Mouse (Mus musculus): ENCODE results near the gene Spint2. TPM values are rescaled to one million over a fixed set of nuclear protein-coding genes. Genes with fewer than 3 reads are reported as not detected.
A peak's percentile ranks its signal among the peaks of the same experiment; 100 is the strongest.
"Not testable (repeated sequence)": the region's sequence is repeated elsewhere in the genome, so short reads cannot be mapped to it uniquely, and the experiment has no call there.

The Spint2 gene
- polyA plus RNA-seq, 1 experiment from 2014 or later = 496 TPM

DNA sequence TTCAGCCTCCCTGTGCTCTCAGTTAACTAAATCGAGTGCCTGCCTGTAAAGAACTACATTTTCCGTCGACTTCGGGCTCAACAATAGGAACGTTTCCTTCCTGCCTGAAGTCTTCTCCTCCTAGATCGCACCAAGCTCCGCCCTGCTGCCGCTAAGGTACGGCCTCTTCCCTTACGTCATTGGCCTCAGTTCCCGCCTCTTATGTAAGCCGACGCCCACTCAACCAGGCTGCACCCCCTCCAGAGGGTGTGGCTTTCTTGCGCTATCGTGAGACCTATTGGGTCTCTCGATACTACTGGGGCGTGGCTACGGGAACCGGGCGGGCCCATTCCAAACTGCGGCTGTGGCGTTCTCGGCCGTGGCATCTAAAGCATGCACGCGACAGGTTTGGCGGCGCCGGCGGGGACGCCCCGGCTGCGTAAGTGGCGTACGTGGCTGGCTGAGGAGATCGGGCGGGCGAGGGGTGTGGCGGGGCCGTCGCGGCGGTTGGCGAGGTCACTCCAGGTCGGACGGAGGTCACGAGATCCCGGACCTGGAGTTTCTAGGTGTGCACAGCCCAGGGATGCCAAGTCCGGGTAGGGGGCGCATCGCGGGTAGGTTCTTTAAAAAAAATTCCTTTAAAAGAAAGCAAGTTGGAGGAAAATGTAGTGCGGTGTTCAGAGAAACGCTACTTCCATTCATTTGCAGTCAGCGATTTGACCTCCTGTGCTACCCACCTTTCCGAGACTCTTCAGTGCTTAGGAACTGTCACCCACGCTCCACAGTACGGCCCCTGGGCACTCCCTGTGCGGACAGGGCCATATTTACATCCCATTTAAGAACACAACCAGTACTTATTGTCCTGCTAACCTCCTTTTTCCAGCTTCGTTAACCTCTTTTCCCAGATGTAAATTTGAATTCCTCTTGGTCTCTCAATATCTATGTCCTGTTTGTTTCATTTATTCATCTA, 43.4 kb downstream of the Spint2 start, which contains the start of gene Yif1b:
TSS of gene Yif1b (plus strand) at position 311 of the 949 bp plus-strand sequence.
- H3K27me3 ChIP-seq (ENCODE audit: insufficient read depth, low read length) = no peaks in the 10 kb centered on the region
- H3K4me2 ChIP-seq (ENCODE audit: low read length) = peak within 1 kb of the TSS; percentile 68
- WGBS = under 1% methylated on average over 60 of the region's 60 CpGs

GRCm38 (mm10) chr7:29237596-29237995, 44.1 kb downstream of the Spint2 start:
- not testable (repeated sequence) for H3K9me3 ChIP-seq (replicated peaks; ENCODE audit: low read length); H3K4me1 ChIP-seq (replicated peaks; ENCODE audit: insufficient read depth, low read length); H3K27me3 ChIP-seq (ENCODE audit: insufficient read depth, low read length); H3K9ac ChIP-seq (ENCODE audit: low read depth, low read length); DNase-seq (ENCODE audit: low spot score); H3K36me3 ChIP-seq (ENCODE audit: insufficient read depth, low read length)
- 0 out of 2 replicates have a peak overlapping the region, but pooled peaks have one; percentile 10 for H3K4me3 ChIP-seq (replicated peaks; ENCODE audit: low read depth, low read length)
- ATAC-seq (replicated peaks; ENCODE audit: low FRiP score, low read depth) = peak; percentile 1; the same call in 1 of the 2 replicates
- 25% methylated on average over 6 of the region's 6 CpGs for WGBS
- H3K27ac ChIP-seq = peak overlapping the region; percentile 87
- peak overlapping the region; percentile 48 for H3K4me2 ChIP-seq (ENCODE audit: low read length)

More for the DNA sequence above, 43.4 kb downstream of the Spint2 start, which contains the start of gene Yif1b:
- peak; percentile 100 for DNase-seq (ENCODE audit: low spot score)
- H3K4me3 ChIP-seq (replicated peaks; ENCODE audit: low read depth, low read length) = peak within 1 kb of the TSS; percentile 56
- peak within 1 kb of the TSS; percentile 87 for H3K27ac ChIP-seq
- peak; percentile 97 for ATAC-seq (replicated peaks; ENCODE audit: low FRiP score, low read depth)
- no peaks in the 10 kb centered on the region for H3K9me3 ChIP-seq (replicated peaks; ENCODE audit: low read length)
- H3K4me1 ChIP-seq (replicated peaks; ENCODE audit: insufficient read depth, low read length) = no peaks in the 10 kb centered on the region
- 0 out of 2 replicates have a peak, but pooled peaks have one; percentile 24 for TF ChIP-seq CTCF (IDR thresholded peaks at IDR 0.05; ENCODE audit: low read depth)
- no peaks in the 10 kb centered on the region for H3K36me3 ChIP-seq (ENCODE audit: insufficient read depth, low read length)
- peak within 1 kb of the TSS; percentile 59 for H3K9ac ChIP-seq (ENCODE audit: low read depth, low read length)

GRCm38 (mm10) chr7:29236593-29236992, 45.1 kb downstream of the Spint2 start:
- no peaks in the 10 kb centered on the region for H3K9me3 ChIP-seq (replicated peaks; ENCODE audit: low read length)
- ATAC-seq (replicated peaks; ENCODE audit: low FRiP score, low read depth) = no peak
- no peak for DNase-seq (ENCODE audit: low spot score)
- 0 out of 2 replicates have a peak, but pooled peaks cover 1% of the 10 kb centered on the region for H3K27me3 ChIP-seq (ENCODE audit: insufficient read depth, low read length)
- peaks cover 4% of the 10 kb centered on the region; the same call in 1 of the 2 replicates for H3K4me1 ChIP-seq (replicated peaks; ENCODE audit: insufficient read depth, low read length)
- H3K36me3 ChIP-seq (ENCODE audit: insufficient read depth, low read length) = no peaks in the 10 kb centered on the region
- H3K4me2 ChIP-seq (ENCODE audit: low read length) = no peak overlapping the region
- H3K4me3 ChIP-seq (replicated peaks; ENCODE audit: low read depth, low read length) = no peak overlapping the region
- no peak overlapping the region for H3K27ac ChIP-seq
- no peak overlapping the region for H3K9ac ChIP-seq (ENCODE audit: low read depth, low read length)
- TF ChIP-seq CTCF (IDR thresholded peaks at IDR 0.05; ENCODE audit: low read depth) = no peak
- WGBS = 75% methylated on average over 4 of the region's 4 CpGs

- 78% methylated on average over 5 of the region's 5 CpGs for WGBS
- Histone ChIP-seq H3K27ac (no peak overlapping the region), H3K9me3 (replicated peaks; ENCODE audit: low read length) (no peaks in the 10 kb centered on the region), H3K27me3 (ENCODE audit: insufficient read depth, low read length) (0 out of 2 replicates have a peak, but pooled peaks cover 3% of the 10 kb centered on the region), H3K4me3 (replicated peaks; ENCODE audit: low read depth, low read length) (no peak overlapping the region), H3K4me1 (replicated peaks; ENCODE audit: insufficient read depth, low read length) (peaks cover 4% of the 10 kb centered on the region; the same call in 1 of the 2 replicates), H3K9ac (ENCODE audit: low read depth, low read length) (no peak overlapping the region), H3K4me2 (ENCODE audit: low read length) (no peak overlapping the region), H3K36me3 (ENCODE audit: insufficient read depth, low read length) (no peaks in the 10 kb centered on the region)
- no peak for ATAC-seq (replicated peaks; ENCODE audit: low FRiP score, low read depth)
- no peak for DNase-seq (ENCODE audit: low spot score)
- TF ChIP-seq CTCF (IDR thresholded peaks at IDR 0.05; ENCODE audit: low read depth) = peak; percentile 45; the same call in 1 of the 2 replicates
These were observed 47.1 kb downstream of the Spint2 start for GRCm38 (mm10) chr7:29234661-29235060.

GRCm38 (mm10) chr7:29233745-29234144, 48.0 kb downstream of the Spint2 start:
- no peak for TF ChIP-seq CTCF (IDR thresholded peaks at IDR 0.05; ENCODE audit: low read depth)
- peak overlapping the region; percentile 1; the same call in 1 of the 2 replicates for H3K27ac ChIP-seq
- DNase-seq (ENCODE audit: low spot score) = no peak
- WGBS = 65% methylated on average over 6 of the region's 6 CpGs
- H3K36me3 ChIP-seq (ENCODE audit: insufficient read depth, low read length) = no peaks in the 10 kb centered on the region
- peaks cover 4% of the 10 kb centered on the region; the same call in 1 of the 2 replicates for H3K4me1 ChIP-seq (replicated peaks; ENCODE audit: insufficient read depth, low read length)
- 0 out of 2 replicates have a peak, but pooled peaks cover 3% of the 10 kb centered on the region for H3K27me3 ChIP-seq (ENCODE audit: insufficient read depth, low read length)
- no peak for ATAC-seq (replicated peaks; ENCODE audit: low FRiP score, low read depth)
- H3K4me3 ChIP-seq (replicated peaks; ENCODE audit: low read depth, low read length) = no peak overlapping the region
- H3K9me3 ChIP-seq (replicated peaks; ENCODE audit: low read length) = no peaks in the 10 kb centered on the region
- H3K4me2 ChIP-seq (ENCODE audit: low read length) = no peak overlapping the region
- no peak overlapping the region for H3K9ac ChIP-seq (ENCODE audit: low read depth, low read length)

Data from kidney, postnatal 0 days (tissue).